ENCODE assay signal across 7 mouse cellular contexts in the genomic region with DNA sequence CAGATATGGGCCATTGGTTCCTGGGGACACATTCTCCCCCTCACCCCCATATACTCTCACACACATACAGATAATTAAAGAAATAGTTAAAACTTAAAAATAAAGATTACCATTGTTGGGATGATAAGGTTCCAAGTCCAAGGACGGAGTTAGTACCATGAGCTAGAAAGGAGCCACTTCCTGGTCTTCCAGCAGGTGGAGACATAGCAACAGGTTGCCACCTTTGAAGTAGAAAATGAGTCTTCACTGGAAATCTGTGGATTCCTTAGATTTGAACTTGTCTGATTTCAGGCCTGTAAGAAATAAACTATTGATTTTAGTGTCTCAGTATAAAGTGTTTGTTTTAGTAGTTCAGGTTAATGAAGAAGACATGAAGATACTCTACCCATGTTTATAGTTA.
DNase-seq lines count a peak whose midpoint lies in the region; ATAC-seq and TF ChIP-seq lines count a peak whose summit lies in the region.

No protein-coding gene starts in this region.

- H3K27me3 ChIP-seq in intestine, postnatal 0 days (replicated peaks; ENCODE audit: control insufficient read depth, insufficient read depth, low read length): no peaks in the 10 kb centered on the region
- no peaks in the 10 kb centered on the region for H3K27me3 ChIP-seq in intestine, embryonic 15.5 days (replicated peaks)

- no peak overlapping the region for H3K4me2 ChIP-seq in intestine, postnatal 0 days (replicated peaks; ENCODE audit: low read depth)
- H3K4me2 ChIP-seq in intestine, embryonic 15.5 days (replicated peaks): no peak overlapping the region

- H3K36me3 ChIP-seq in intestine, postnatal 0 days (ENCODE audit: control insufficient read depth, insufficient read depth): no peaks in the 10 kb centered on the region
- H3K36me3 ChIP-seq in intestine, embryonic 15.5 days: no peaks in the 10 kb centered on the region

- TF ChIP-seq CTCF in intestine, postnatal 0 days (IDR thresholded peaks at IDR 0.05; ENCODE audit: low read depth): peak; percentile 66

- DNase-seq in right cerebral cortex, adult 18-20 months: peak; percentile 1
- DNase-seq in right cerebral cortex, postnatal 36 days (ENCODE audit: low spot score in 2 of 2): no peak
- DNase-seq in embryo, embryonic 10.5 days (ENCODE audit: low spot score): peak; percentile 67
- no peak for DNase-seq in urinary bladder, postnatal 36 days (ENCODE audit: low spot score in 2 of 2)

- ATAC-seq in intestine, postnatal 0 days: no peak
- no peak for ATAC-seq in intestine, embryonic 15.5 days
- no peak for ATAC-seq in erythroid progenitor cell, adult 5-6 weeks (replicated peaks; ENCODE audit: low FRiP score, poor library complexity, severe bottlenecking)

- H3K27ac ChIP-seq in intestine, postnatal 0 days (ENCODE audit: low read depth, low read length): no peak overlapping the region
- no peak overlapping the region for H3K27ac ChIP-seq in intestine, embryonic 15.5 days

- H3K4me3 ChIP-seq in intestine, postnatal 0 days (ENCODE audit: low read depth, low read length): no peak overlapping the region
- H3K4me3 ChIP-seq in intestine, embryonic 15.5 days (replicated peaks): no peak overlapping the region

- no peaks in the 10 kb centered on the region for H3K9me3 ChIP-seq in intestine, postnatal 0 days (ENCODE audit: control insufficient read depth)
- no peaks in the 10 kb centered on the region for H3K9me3 ChIP-seq in intestine, embryonic 15.5 days

- H3K4me1 ChIP-seq in intestine, postnatal 0 days (replicated peaks; ENCODE audit: control insufficient read depth, insufficient read depth, low read length): no peaks in the 10 kb centered on the region
- no peaks in the 10 kb centered on the region for H3K4me1 ChIP-seq in intestine, embryonic 15.5 days (replicated peaks)

- WGBS in intestine, postnatal 0 days: 19% methylated on average over 1 of the region's 1 CpGs
- 26% methylated on average over 1 of the region's 1 CpGs for WGBS in intestine, embryonic 15.5 days

- H3K9ac ChIP-seq in intestine, postnatal 0 days (ENCODE audit: low read depth, low read length): no peak overlapping the region
- no peak overlapping the region for H3K9ac ChIP-seq in intestine, embryonic 15.5 days

Comparison
In these comparisons a context has a peak if more than half of its experiments do, and no peak if none do; other contexts are left out.
1. DNase-seq: peak in right cerebral cortex, adult 18-20 months (single experiment) and embryo, embryonic 10.5 days (single experiment); none in right cerebral cortex, postnatal 36 days (0 of 2) and urinary bladder, postnatal 36 days (0 of 2).